Mouse (Mus musculus) B cell, adult 2 months (primary cell): ENCODE measurements around the gene Foxl1.
A peak's percentile ranks its signal among the peaks of the same experiment; 100 is the strongest.

Source experiments
- DNase-seq, 2 experiments: peaks; one replicate each; pipeline ENCODE4 v3.0.0; 2022

Gene Foxl1

GRCm38 (mm10) chr8:121093496-121093895, 34.2 kb upstream of the Foxl1 start:
- no peak for DNase-seq

GRCm38 (mm10) chr8:121104049-121104818, 23.5 kb upstream of the Foxl1 start:
- peak; percentile 87 for DNase-seq

GRCm38 (mm10) chr8:121107668-121108656, 19.8 kb upstream of the Foxl1 start, which contains the start of gene Mthfsd:
Gene Mthfsd, minus strand, starts transcription at chr8:121108392.
- peak; percentile 98 for DNase-seq

GRCm38 (mm10) chr8:121108657-121109056, 19.1 kb upstream of the Foxl1 start:
- DNase-seq, result no peak

- DNase-seq, result peak in 1 of 2 experiments; percentile 37
Observed at GRCm38 (mm10) chr8:121111145-121111907, 16.4 kb upstream of the Foxl1 start.

- DNase-seq, result peak; percentile 98
Observed at GRCm38 (mm10) chr8:121113261-121113660, 14.5 kb upstream of the Foxl1 start.

- DNase-seq, result no peak
Observed at GRCm38 (mm10) chr8:121115136-121115535, 12.6 kb upstream of the Foxl1 start.

- DNase-seq, result peak; percentile 73 to 74
Observed at GRCm38 (mm10) chr8:121115948-121116347, 11.8 kb upstream of the Foxl1 start, which contains the start of gene Foxc2. Gene Foxc2, plus strand, starts transcription at chr8:121116171.

GRCm38 (mm10) chr8:121116591-121117185, 11.1 kb upstream of the Foxl1 start:
- DNase-seq, result peak; percentile 44 to 48

- DNase-seq, result peak in 1 of 2 experiments; percentile 42
Observed at GRCm38 (mm10) chr8:121117186-121117651, 10.5 kb upstream of the Foxl1 start.

- DNase-seq, result no peak
Observed at GRCm38 (mm10) chr8:121117906-121118305, 9.8 kb upstream of the Foxl1 start.

GRCm38 (mm10) chr8:121118634-121119420, 8.9 kb upstream of the Foxl1 start:
- DNase-seq, result no peak

GRCm38 (mm10) chr8:121119635-121120455, 7.9 kb upstream of the Foxl1 start:
- no peak for DNase-seq

- DNase-seq, result no peak
Observed at GRCm38 (mm10) chr8:121120456-121121419, 7.0 kb upstream of the Foxl1 start.

GRCm38 (mm10) chr8:121121704-121122103, 6.0 kb upstream of the Foxl1 start:
- no peak for DNase-seq

- DNase-seq, result no peak
Observed at GRCm38 (mm10) chr8:121122368-121122767, 5.4 kb upstream of the Foxl1 start.

GRCm38 (mm10) chr8:121123113-121123512, 4.6 kb upstream of the Foxl1 start:
- DNase-seq, result no peak

- no peak for DNase-seq
Observed at GRCm38 (mm10) chr8:121124547-121125239, 3.0 kb upstream of the Foxl1 start.
